Mouse (Mus musculus): Measurements from ENCODE around the gene Zbtb7a.

DNA sequence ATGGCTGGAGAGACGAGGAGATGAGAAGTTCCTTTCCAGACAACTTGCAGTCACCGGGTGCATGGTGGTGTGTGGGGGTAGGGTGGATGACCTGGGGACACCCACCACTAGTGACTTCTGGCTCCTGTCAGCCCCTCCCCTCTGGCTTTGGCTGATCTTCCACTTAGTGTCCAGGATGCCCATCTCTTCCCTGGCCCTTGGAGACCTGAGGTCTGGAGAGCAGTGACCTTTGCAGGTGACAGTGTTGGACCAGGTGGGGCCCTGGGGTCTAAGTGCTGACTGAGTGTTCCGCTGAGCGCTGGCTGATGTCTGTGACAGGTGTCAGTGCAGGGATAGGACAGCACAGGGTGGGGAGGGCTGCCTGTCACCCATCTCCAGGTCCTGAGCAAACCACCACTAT is 60.3 kb downstream of the Zbtb7a start:
- TF ChIP-seq FLI1 (IDR thresholded peaks at IDR 0.05; ENCODE audit: low read length): no peak
- no peak for TF ChIP-seq GATA1 (IDR thresholded peaks at IDR 0.05; ENCODE audit: borderline replicate concordance, low read length)

Data from megakaryocyte, embryonic 14.5 days (primary cell).